Mouse (Mus musculus) CH12.LX (cell line): ENCODE data around the gene Stard13.

ENCODE experiments used
- BHLHE40 ChIP-seq: IDR thresholded peaks from 2 replicates; pipeline ENCODE4 v1.6.1; 2011; ENCODE audit warnings: mild to moderate bottlenecking, low read depth, low read length, improper control_type of control experiment
- CHD1 ChIP-seq: IDR thresholded peaks from 2 replicates; pipeline ENCODE4 v1.6.1; 2012; ENCODE audit warnings: low read depth, low read length, improper control_type of control experiment, inconsistent platforms
- CTCF ChIP-seq, 2 experiments: IDR thresholded peaks in 1 of 2; conservative IDR thresholded peaks in 1 of 2; 2 replicates each; pipeline ENCODE4 v1.5.1; 2011 to 2012; ENCODE audit warnings: low read depth in 2 of 2, low read length in 2 of 2, improper control_type of control experiment in 1 of 2, inconsistent platforms in 1 of 2, mild to moderate bottlenecking in 1 of 2, moderate library complexity in 1 of 2
- EP300 ChIP-seq: IDR thresholded peaks from 2 replicates; pipeline ENCODE4 v1.6.1; 2011; ENCODE audit warnings: low read length, improper control_type of control experiment
- KAT2A ChIP-seq: IDR thresholded peaks from 2 replicates; pipeline ENCODE4 v1.6.1; 2012; ENCODE audit warnings: low read length, improper control_type of control experiment, inconsistent platforms; ENCODE audit not compliant: insufficient replicate concordance
- MAFK ChIP-seq: IDR thresholded peaks from 2 replicates; pipeline ENCODE4 v1.6.1; 2011; ENCODE audit warnings: low read length, improper control_type of control experiment; ENCODE audit not compliant: insufficient replicate concordance
- MAX ChIP-seq: IDR thresholded peaks from 2 replicates; pipeline ENCODE4 v1.6.1; 2011; ENCODE audit warnings: low read length, improper control_type of control experiment
- POLR2A ChIP-seq: IDR thresholded peaks from 2 replicates; pipeline ENCODE4 v1.6.1; 2011; ENCODE audit warnings: low read depth, mild to moderate bottlenecking, improper control_type of control experiment, low read length
- SIN3A ChIP-seq: IDR thresholded peaks from 2 replicates; pipeline ENCODE4 v1.6.1; 2012; ENCODE audit warnings: low read length, improper control_type of control experiment, inconsistent platforms
- SMC3 ChIP-seq: IDR thresholded peaks from 2 replicates; pipeline ENCODE4 v1.6.1; 2011; ENCODE audit warnings: low read depth, low read length, improper control_type of control experiment
- TCF12 ChIP-seq: IDR thresholded peaks from 2 replicates; pipeline ENCODE4 v1.6.1; 2014; ENCODE audit warnings: low read depth, mild to moderate bottlenecking, inconsistent platforms, low read length, improper control_type of control experiment
- ZC3H11A ChIP-seq: IDR thresholded peaks from 2 replicates; pipeline ENCODE4 v1.6.1; 2012; ENCODE audit warnings: low read depth, mild to moderate bottlenecking, inconsistent platforms, low read length, improper control_type of control experiment
- ZNF384 ChIP-seq: IDR thresholded peaks from 2 replicates; pipeline ENCODE4 v1.6.1; 2012; ENCODE audit warnings: low read depth, low read length, improper control_type of control experiment, inconsistent platforms

- TF ChIP-seq CHD1, result no peak
- no peak for TF ChIP-seq MAFK
- no peak for TF ChIP-seq EP300
- no peak for TF ChIP-seq TCF12
- no peak for TF ChIP-seq MAX
- TF ChIP-seq CTCF (conservative IDR thresholded peaks at IDR 0.05 in 1 of 2, IDR thresholded peaks at IDR 0.05 in 1 of 2; ENCODE audit: low read depth in 2 of 2, low read length in 2 of 2), result no peak
- TF ChIP-seq POLR2A, result no peak
- no peak for TF ChIP-seq SIN3A
- TF ChIP-seq ZC3H11A, result no peak
- TF ChIP-seq KAT2A, result no peak
- no peak for TF ChIP-seq BHLHE40
- no peak for TF ChIP-seq ZNF384
- no peak for TF ChIP-seq SMC3
These were observed 176.7 kb downstream of the Stard13 start for GRCm38 (mm10) chr5:151056920-151057294.
